Mouse (Mus musculus) heart, embryonic 12.5 days (tissue): ENCODE measurements around the gene Mef2a. TPM values are rescaled to one million over a fixed set of nuclear protein-coding genes. Genes with fewer than 3 reads are reported as not detected.

Experiments used
- ATAC-seq: fragments of 200-750 bp; cut with Nextera tagmentation; 2 replicates; pipeline ENCODE4 v1.8.0; 2017; ENCODE audit warnings: moderate TSS enrichment, moderate library complexity; ENCODE audit not compliant: insufficient number of reproducible peaks, low FRiP score
- H3K27ac ChIP-seq: fragments of 300-500 bp; sonication (generic); 2 replicates; pipeline ENCODE4 v1.5.1; 2016; ENCODE audit warnings: mild to moderate bottlenecking, moderate library complexity; ENCODE audit not compliant: poor library complexity, severe bottlenecking
- H3K27me3 ChIP-seq: fragments of 300-500 bp; sonication (generic); replicated peaks from 2 replicates; pipeline ENCODE4 v1.6.1; 2016; ENCODE audit warnings: mild to moderate bottlenecking, moderate library complexity
- H3K36me3 ChIP-seq: fragments of 300-500 bp; sonication (generic); 2 replicates; pipeline ENCODE4 v1.6.1; 2016; ENCODE audit warnings: mild to moderate bottlenecking, moderate library complexity
- H3K4me1 ChIP-seq: fragments of 300-500 bp; sonication (generic); replicated peaks from 2 replicates; pipeline ENCODE4 v1.6.1; 2016; ENCODE audit warnings: mild to moderate bottlenecking
- H3K4me2 ChIP-seq: fragments of 300-500 bp; sonication (generic); 2 replicates; pipeline ENCODE4 v1.6.1; 2016; ENCODE audit warnings: mild to moderate bottlenecking, moderate library complexity
- H3K4me3 ChIP-seq: fragments of 300-500 bp; sonication (generic); 2 replicates; pipeline ENCODE4 v1.5.1; 2016; ENCODE audit warnings: mild to moderate bottlenecking
- H3K9ac ChIP-seq: fragments of 300-500 bp; sonication (generic); 2 replicates; pipeline ENCODE4 v1.6.1; 2016; ENCODE audit warnings: mild to moderate bottlenecking, moderate library complexity
- H3K9me3 ChIP-seq: fragments of 300-500 bp; sonication (generic); replicated peaks from 2 replicates; pipeline ENCODE4 v1.6.1; 2016; ENCODE audit warnings: mild to moderate bottlenecking, moderate library complexity
- WGBS: fragments of 180-500 bp; shearing (Covaris S2); methylation state at CpG from one replicate; pipeline ENCODE4 v1.1.7; 2016; 5-methylcytosine and 5-hydroxymethylcytosine counted together
- polyA plus RNA-seq: library from polyadenylated mRNA; unstranded; fragments of >200 nt; fragmentation: Nextera tagmentation; extraction: Ambion mirVana; gene quantifications from 2 replicates; pipeline ENCODE4 v1.2.1, GENCODE M21; 2016

Gene Mef2a
- polyA plus RNA-seq, 1 experiment from 2014 or later = 93.6 TPM

GRCm38 (mm10) chr7:67390760-67391159, 18.1 kb upstream of the Mef2a start:
- Histone ChIP-seq H3K36me3 (no peaks in the 10 kb centered on the region), H3K4me1 (no peaks in the 10 kb centered on the region), H3K9me3 (no peaks in the 10 kb centered on the region), H3K4me2 (no peak overlapping the region), H3K4me3 (no peak overlapping the region), H3K27me3 (no peaks in the 10 kb centered on the region), H3K27ac (no peak overlapping the region), H3K9ac (no peak overlapping the region)
- ATAC-seq = no peak
- WGBS = 58% methylated on average over 5 of the region's 5 CpGs

GRCm38 (mm10) chr7:67390095-67390494, 17.4 kb upstream of the Mef2a start:
- Histone ChIP-seq H3K27me3 (no peaks in the 10 kb centered on the region; the same call in 1 of the 2 replicates), H3K36me3 (no peaks in the 10 kb centered on the region), H3K27ac (no peak overlapping the region), H3K9ac (no peak overlapping the region), H3K4me1 (no peaks in the 10 kb centered on the region), H3K9me3 (no peaks in the 10 kb centered on the region), H3K4me3 (no peak overlapping the region), H3K4me2 (no peak overlapping the region)
- no peak for ATAC-seq
- WGBS = 75% methylated on average over 7 of the region's 7 CpGs

GRCm38 (mm10) chr7:67384942-67385872, 12.5 kb upstream of the Mef2a start:
- no peaks in the 10 kb centered on the region for H3K9me3 ChIP-seq
- H3K27ac ChIP-seq = no peak overlapping the region
- no peaks in the 10 kb centered on the region; the same call in 1 of the 2 replicates for H3K27me3 ChIP-seq
- H3K4me1 ChIP-seq = peaks cover 4% of the 10 kb centered on the region
- ATAC-seq = no peak
- H3K4me2 ChIP-seq = no peak overlapping the region
- H3K9ac ChIP-seq = no peak overlapping the region
- no peaks in the 10 kb centered on the region for H3K36me3 ChIP-seq
- 72% methylated on average over 6 of the region's 6 CpGs for WGBS
- H3K4me3 ChIP-seq = no peak overlapping the region

- WGBS = 45% methylated on average over 6 of the region's 6 CpGs
- Histone ChIP-seq H3K4me2 (0 out of 2 replicates have a peak overlapping the region, but pooled peaks have one; percentile 9), H3K9ac (no peak overlapping the region), H3K4me1 (peaks cover 5% of the 10 kb centered on the region), H3K27ac (no peak overlapping the region), H3K4me3 (no peak overlapping the region), H3K36me3 (no peaks in the 10 kb centered on the region), H3K9me3 (no peaks in the 10 kb centered on the region), H3K27me3 (no peaks in the 10 kb centered on the region; the same call in 1 of the 2 replicates)
- no peak for ATAC-seq
Observed at GRCm38 (mm10) chr7:67380174-67381129, 7.8 kb upstream of the Mef2a start.

DNA sequence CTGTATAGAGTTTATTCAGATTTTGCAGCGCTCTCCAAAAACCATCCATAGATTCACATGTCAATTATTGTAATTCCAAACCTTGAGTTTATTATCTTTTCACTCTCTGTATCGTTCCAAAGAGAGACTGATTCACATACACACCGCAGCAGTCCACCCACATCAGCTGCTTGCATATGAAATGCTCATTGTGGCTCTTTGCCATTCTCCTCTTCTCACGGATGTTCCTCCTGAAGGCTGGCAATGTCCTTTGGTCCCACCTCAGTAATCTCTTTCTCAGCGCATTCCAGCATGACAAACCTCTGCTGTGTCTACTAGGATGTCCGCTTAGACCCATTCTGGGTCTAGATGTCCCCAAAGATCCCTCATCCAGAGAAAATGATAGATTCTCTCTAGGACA, 4.1 kb upstream of the Mef2a start:
- Histone ChIP-seq H3K36me3 (no peaks in the 10 kb centered on the region), H3K9me3 (no peaks in the 10 kb centered on the region), H3K4me2 (no peak overlapping the region), H3K4me1 (peaks cover 29% of the 10 kb centered on the region), H3K9ac (no peak overlapping the region), H3K27ac (no peak overlapping the region), H3K4me3 (no peak overlapping the region), H3K27me3 (no peaks in the 10 kb centered on the region)
- WGBS = 85% methylated on average over 6 of the region's 6 CpGs
- ATAC-seq = no peak

GRCm38 (mm10) chr7:67373975-67374374, 1.3 kb upstream of the Mef2a start:
- Histone ChIP-seq H3K4me2 (peak overlapping the region; percentile 98), H3K4me1 (peaks cover 27% of the 10 kb centered on the region), H3K9ac (peak overlapping the region; percentile 29; the same call in 1 of the 2 replicates), H3K27me3 (no peaks in the 10 kb centered on the region), H3K9me3 (no peaks in the 10 kb centered on the region), H3K4me3 (no peak overlapping the region), H3K36me3 (no peaks in the 10 kb centered on the region), H3K27ac (peak overlapping the region; percentile 100)
- peak; percentile 44 for ATAC-seq
- 22% methylated on average over 5 of the region's 5 CpGs for WGBS

DNA sequence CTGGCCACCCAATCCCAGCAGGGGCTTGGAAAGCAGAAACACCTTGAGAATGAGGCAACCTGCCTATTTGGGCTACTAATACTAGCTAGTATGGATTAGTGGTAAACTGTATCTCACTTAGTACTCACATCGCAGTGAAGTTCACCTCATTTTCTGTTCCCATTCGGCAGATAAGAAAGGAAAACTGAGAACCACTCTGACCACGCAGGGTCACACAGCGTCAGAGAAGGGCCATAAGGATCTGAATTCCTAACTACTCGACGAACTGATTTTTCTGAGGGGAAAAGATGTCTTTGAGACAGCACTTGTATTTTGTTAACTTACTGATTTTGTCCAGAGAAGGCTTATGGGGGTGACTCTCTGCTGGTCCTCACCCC, 914 bp upstream of the Mef2a start:
- Histone ChIP-seq H3K4me1 (peaks cover 30% of the 10 kb centered on the region), H3K4me3 (peak overlapping the region; percentile 79), H3K4me2 (peak overlapping the region; percentile 98), H3K27me3 (no peaks in the 10 kb centered on the region), H3K9me3 (no peaks in the 10 kb centered on the region), H3K27ac (peak overlapping the region; percentile 100), H3K9ac (peak overlapping the region; percentile 100), H3K36me3 (no peaks in the 10 kb centered on the region)
- no peak for ATAC-seq
- WGBS = 24% methylated on average over 6 of the region's 6 CpGs

GRCm38 (mm10) chr7:67371891-67372672, 576 bp downstream of the Mef2a start:
- Histone ChIP-seq H3K9ac (peak overlapping the region; percentile 100), H3K27ac (peak overlapping the region; percentile 100), H3K4me3 (peak overlapping the region; percentile 79), H3K9me3 (no peaks in the 10 kb centered on the region), H3K36me3 (0 out of 2 replicates have a peak, but pooled peaks cover 2% of the 10 kb centered on the region), H3K27me3 (no peaks in the 10 kb centered on the region), H3K4me2 (peak overlapping the region; percentile 98), H3K4me1 (peaks cover 33% of the 10 kb centered on the region)
- ATAC-seq = peak; percentile 63
- under 1% methylated on average over 42 of the region's 75 CpGs for WGBS

DNA sequence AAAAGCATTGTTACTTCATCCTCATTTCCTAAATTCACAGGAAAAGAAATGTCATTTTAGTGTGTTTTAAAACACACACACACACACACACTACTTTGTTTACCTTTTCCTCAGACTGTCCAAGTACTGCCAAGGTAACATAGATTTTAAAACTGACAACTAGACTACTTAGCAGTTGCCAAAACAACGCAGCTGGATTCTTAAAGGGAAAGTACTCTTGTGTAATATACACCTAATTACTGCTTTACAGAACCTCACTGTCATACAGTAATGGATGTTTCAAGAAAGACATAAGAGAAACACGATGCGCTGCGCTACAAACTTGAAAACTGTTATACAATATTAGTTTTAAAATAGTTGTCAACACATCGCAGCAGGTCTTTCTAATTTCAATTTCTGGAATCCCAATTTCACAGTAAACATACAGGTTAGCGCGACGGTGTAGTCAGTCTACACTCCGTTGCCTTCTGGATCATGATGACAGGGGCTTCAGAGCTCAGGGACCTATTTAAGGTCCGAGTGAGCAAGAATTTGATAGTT, 1.2 kb downstream of the Mef2a start:
- H3K36me3 ChIP-seq = 0 out of 2 replicates have a peak, but pooled peaks cover 4% of the 10 kb centered on the region
- peak overlapping the region; percentile 100 for H3K27ac ChIP-seq
- H3K4me2 ChIP-seq = peak overlapping the region; percentile 98
- H3K9ac ChIP-seq = peak overlapping the region; percentile 100
- no peaks in the 10 kb centered on the region for H3K27me3 ChIP-seq
- no peak for ATAC-seq
- 9% methylated on average over 10 of the region's 10 CpGs for WGBS
- no peaks in the 10 kb centered on the region for H3K9me3 ChIP-seq
- peak overlapping the region; percentile 79 for H3K4me3 ChIP-seq
- peaks cover 36% of the 10 kb centered on the region for H3K4me1 ChIP-seq

GRCm38 (mm10) chr7:67369645-67370044, 3.0 kb downstream of the Mef2a start:
- Histone ChIP-seq H3K9me3 (no peaks in the 10 kb centered on the region), H3K27ac (no peak overlapping the region), H3K4me1 (peaks cover 28% of the 10 kb centered on the region), H3K27me3 (no peaks in the 10 kb centered on the region), H3K9ac (no peak overlapping the region), H3K36me3 (0 out of 2 replicates have a peak, but pooled peaks cover 4% of the 10 kb centered on the region), H3K4me2 (peak overlapping the region; percentile 26), H3K4me3 (no peak overlapping the region)
- no peak for ATAC-seq
- WGBS = 52% methylated on average over 4 of the region's 4 CpGs
